Mouse (Mus musculus) lung, postnatal 0 days (tissue): ENCODE measurements at regions not wholly inside any gene's neighbourhood (a gene's known extent, or its start where the extent isn't known, plus 50 kb on each side); places are given as distances from the start of the nearest gene placed in this dataset.

ENCODE experiments used
- CTCF ChIP-seq: IDR thresholded peaks from 2 replicates; pipeline ENCODE4 v1.5.1; 2016; ENCODE audit warnings: antibody characterized with exemption, mild to moderate bottlenecking
- EP300 ChIP-seq: IDR thresholded peaks from 2 replicates; pipeline ENCODE4 v1.6.1; 2016; ENCODE audit warnings: antibody characterized with exemption, mild to moderate bottlenecking, control low read depth

GRCm38 (mm10) chr7:116817991-116818390 lies 313.8 kb downstream of the Nucb2 start:
- TF ChIP-seq CTCF (no peak), EP300 (no peak)
